Mouse (Mus musculus) liver, adult 2 months (tissue): ENCODE measurements around the gene Casp8ap2. TPM values are rescaled to one million over a fixed set of nuclear protein-coding genes. Genes with fewer than 3 reads are reported as not detected.

Experiments
- DNase-seq: peaks from one replicate; pipeline ENCODE4 v3.0.0-alpha.2; 2011; ENCODE audit warnings: low read depth, low spot score; ENCODE audit errors: extremely low read depth
- H3K27ac ChIP-seq: fragments of 200-500 bp; replicated peaks from 2 replicates; pipeline ENCODE4 v1.5.1; 2012; ENCODE audit warnings: low read depth, mild to moderate bottlenecking, control low read depth, inconsistent platforms, low read length; ENCODE audit not compliant: insufficient read depth
- H3K27me3 ChIP-seq: fragments of 200-500 bp; 2 replicates; pipeline ENCODE4 v1.6.1; 2012; ENCODE audit warnings: mild to moderate bottlenecking, moderate library complexity, low read length, inconsistent platforms; ENCODE audit not compliant: control insufficient read depth, insufficient read depth
- H3K36me3 ChIP-seq: fragments of 200-500 bp; 2 replicates; pipeline ENCODE4 v1.6.1; 2012; ENCODE audit warnings: low read length, inconsistent platforms; ENCODE audit not compliant: control insufficient read depth, insufficient read depth
- H3K4me1 ChIP-seq: fragments of 200-500 bp; 2 replicates; pipeline ENCODE4 v1.6.1; 2011; ENCODE audit warnings: low read length; ENCODE audit not compliant: control insufficient read depth, insufficient read depth
- H3K4me3 ChIP-seq: fragments of 200-500 bp; 2 replicates; pipeline ENCODE4 v1.5.1; 2011; ENCODE audit warnings: low read depth, mild to moderate bottlenecking, control low read depth, low read length, moderate library complexity; ENCODE audit not compliant: insufficient read depth
- H3K79me2 ChIP-seq: fragments of 200-500 bp; 2 replicates; pipeline ENCODE4 v1.6.1; 2012; ENCODE audit warnings: inconsistent platforms, mild to moderate bottlenecking, low read length, moderate library complexity; ENCODE audit not compliant: control insufficient read depth, insufficient read depth
- H3K9ac ChIP-seq: fragments of 200-500 bp; 2 replicates; pipeline ENCODE4 v1.6.1; 2012; ENCODE audit warnings: low read depth, mild to moderate bottlenecking, control low read depth, inconsistent platforms, low read length
- CTCF ChIP-seq: fragments of 200-500 bp; IDR thresholded peaks from 2 replicates; pipeline ENCODE4 v1.5.1; 2011; ENCODE audit warnings: low read depth, low read length, control low read depth
- POLR2A ChIP-seq: fragments of 200-500 bp; IDR thresholded peaks from 2 replicates; pipeline ENCODE4 v1.6.1; 2011; ENCODE audit warnings: low read length, control low read depth; ENCODE audit not compliant: insufficient read depth; ENCODE audit errors: extremely low read depth
- WGBS: fragments of 180-500 bp; shearing (Covaris S2); methylation state at CpG from one replicate; pipeline ENCODE4 v1.1.7; 2018; 5-methylcytosine and 5-hydroxymethylcytosine counted together
- polyA plus RNA-seq: library from polyadenylated mRNA; depleted of rRNA; stranded (reverse); fragments of >200 nt; gene quantifications from 2 replicates; pipeline ENCODE4 v1.2.3, GENCODE M21; 2012; rRNA removed
- total RNA-seq: library from RNA; depleted of rRNA; stranded (reverse); fragments of >200 nt; gene quantifications from 2 replicates; pipeline ENCODE4 v1.2.3, GENCODE M21; 2014; rRNA removed

Gene Casp8ap2
- total and polyA plus RNA-seq, 2 experiments: 0.97 to 4.7 TPM

GRCm38 (mm10) chr4:32674025-32674424 lies 58.8 kb downstream of the Casp8ap2 start:
- Histone ChIP-seq H3K36me3 (peaks cover 64% of the 10 kb centered on the region), H3K27me3 (no peaks in the 10 kb centered on the region), H3K4me3 (no peak overlapping the region), H3K9ac (no peak overlapping the region), H3K4me1 (no peaks in the 10 kb centered on the region), H3K79me2 (no peaks in the 10 kb centered on the region), H3K27ac (no peak overlapping the region)
- 84% methylated on average over 2 of the region's 2 CpGs for WGBS
- no peak for TF ChIP-seq CTCF
- no peak for TF ChIP-seq POLR2A
- DNase-seq: no peak

GRCm38 (mm10) chr4:32677471-32677870 lies 62.2 kb downstream of the Casp8ap2 start:
- no peak overlapping the region for H3K4me3 ChIP-seq
- no peaks in the 10 kb centered on the region for H3K27me3 ChIP-seq
- DNase-seq: no peak
- H3K79me2 ChIP-seq: no peaks in the 10 kb centered on the region
- WGBS: 93% methylated on average over 3 of the region's 3 CpGs
- H3K9ac ChIP-seq: no peak overlapping the region
- H3K27ac ChIP-seq: no peak overlapping the region
- H3K4me1 ChIP-seq: no peaks in the 10 kb centered on the region
- TF ChIP-seq CTCF (no peak), POLR2A (no peak)
- peaks cover 57% of the 10 kb centered on the region for H3K36me3 ChIP-seq

GRCm38 (mm10) chr4:32680843-32681242 lies 65.6 kb downstream of the Casp8ap2 start:
- Histone ChIP-seq H3K27ac (no peak overlapping the region), H3K27me3 (no peaks in the 10 kb centered on the region), H3K9ac (no peak overlapping the region), H3K4me1 (no peaks in the 10 kb centered on the region), H3K36me3 (peaks cover 49% of the 10 kb centered on the region), H3K4me3 (no peak overlapping the region), H3K79me2 (no peaks in the 10 kb centered on the region)
- whole genome bisulfite sequencing: 89% methylated on average over 3 of the region's 3 CpGs
- no peak for TF ChIP-seq CTCF
- no peak for TF ChIP-seq POLR2A
- no peak for DNase-seq

GRCm38 (mm10) chr4:32682471-32682870 lies 67.2 kb downstream of the Casp8ap2 start:
- no peak for DNase-seq
- Histone ChIP-seq H3K4me1 (no peaks in the 10 kb centered on the region), H3K27ac (no peak overlapping the region), H3K27me3 (no peaks in the 10 kb centered on the region), H3K36me3 (peaks cover 47% of the 10 kb centered on the region), H3K4me3 (no peak overlapping the region), H3K79me2 (no peaks in the 10 kb centered on the region), H3K9ac (no peak overlapping the region)
- TF ChIP-seq POLR2A: no peak
- TF ChIP-seq CTCF: no peak
- WGBS: 59% methylated on average over 4 of the region's 4 CpGs

- H3K27ac ChIP-seq: no peak overlapping the region
- H3K4me1 ChIP-seq: no peaks in the 10 kb centered on the region
- no peak for TF ChIP-seq CTCF
- TF ChIP-seq POLR2A: no peak
- WGBS: 93% methylated on average over 6 of the region's 6 CpGs
- no peak overlapping the region for H3K9ac ChIP-seq
- no peak overlapping the region for H3K4me3 ChIP-seq
- no peaks in the 10 kb centered on the region for H3K79me2 ChIP-seq
- DNase-seq: no peak
- H3K27me3 ChIP-seq: no peaks in the 10 kb centered on the region
- H3K36me3 ChIP-seq: peaks cover 47% of the 10 kb centered on the region
These were observed 67.9 kb downstream of the Casp8ap2 start for GRCm38 (mm10) chr4:32683061-32683582.

Other genes with a start within 250 kb of the Casp8ap2 start
- gene Gja10, start 12.7 kb upstream of the Casp8ap2 start, total RNA-seq: 0.18 TPM in 1 of 2 replicates, not detected in the other
- 0.07 and 0.16 TPM in 2 replicates for gene Gja10, start 12.7 kb upstream of the Casp8ap2 start, polyA plus RNA-seq
- 5.9 and 7.8 TPM in 2 replicates for gene Mdn1, start 41.7 kb downstream of the Casp8ap2 start, total RNA-seq
- 1.9 and 2.9 TPM in 2 replicates for gene Mdn1, start 41.7 kb downstream of the Casp8ap2 start, polyA plus RNA-seq
- 28.5 and 46.9 TPM in 2 replicates for gene Lyrm2, start 184.8 kb downstream of the Casp8ap2 start, total RNA-seq
- gene Lyrm2, start 184.8 kb downstream of the Casp8ap2 start, polyA plus RNA-seq: 5.8 and 5.9 TPM in 2 replicates